In genomic region chr8:109615569-109615968, GRCm38 (mm10) we compare ENCODE assay signal across 25 mouse cellular contexts. TPM values are rescaled to one million over a fixed set of nuclear protein-coding genes. Genes with fewer than 3 reads are reported as not detected.
A peak's percentile ranks its signal among the peaks of the same experiment; 100 is the strongest.
DNase-seq lines count a peak whose midpoint lies in the region; ATAC-seq and TF ChIP-seq lines count a peak whose summit lies in the region.
"Had no signal": no experiment of that assay in that cellular context is flagged by ENCODE, and none has a peak within 500 bp of the region (broad histone marks: within the 10 kb centered on the region; RNA-seq: fewer than 3 reads in every experiment).

No protein-coding gene starts in this region.

- TF ChIP-seq POLR2A in testis, adult 2 months (IDR thresholded peaks at IDR 0.05; ENCODE audit: control insufficient read depth, low read depth, low read length) = no peak
- TF ChIP-seq POLR2A in CH12.LX (IDR thresholded peaks at IDR 0.05; ENCODE audit: low read depth, low read length) = no peak
- TF ChIP-seq POLR2A in MEL (IDR thresholded peaks at IDR 0.05; ENCODE audit: control insufficient read depth in 1 of 2, insufficient read depth in 1 of 2, low read depth in 1 of 2, low read length in 2 of 2, poor library complexity in 1 of 2) = no peak

- WGBS in kidney, embryonic 16.5 days = 89% methylated on average over 3 of the region's 3 CpGs

- no peak for TF ChIP-seq RAD21 in CH12.LX (IDR thresholded peaks at IDR 0.05; ENCODE audit: low read depth, low read length)
- no peak for TF ChIP-seq RAD21 in MEL (IDR thresholded peaks at IDR 0.05; ENCODE audit: low read depth, low read length)

- TF ChIP-seq EP300 in CH12.LX (IDR thresholded peaks at IDR 0.05; ENCODE audit: low read length) = no peak
- TF ChIP-seq EP300 in MEL (IDR thresholded peaks at IDR 0.05; ENCODE audit: low read depth in 1 of 2, low read length in 2 of 2) = peak; percentile 56 to 61; a peak in 3 of 4 replicates

- peak overlapping the region; percentile 80 for H3K4me3 ChIP-seq in testis, adult 2 months (ENCODE audit: control insufficient read depth, low read depth, low read length)
- peak overlapping the region in 2 of 3 experiments; percentile 65 to 69 for H3K4me3 ChIP-seq in CH12.LX (replicated peaks in 1 of 3; ENCODE audit: low read depth in 2 of 3, low read length in 2 of 3, poor library complexity in 1 of 3)
- H3K4me3 ChIP-seq in G1E (ENCODE audit: low read depth, low read length) = peak overlapping the region; percentile 70; the same call in 1 of the 2 replicates
- peak overlapping the region in 1 of 2 experiments; percentile 56; a peak in 2 of 4 replicates for H3K4me3 ChIP-seq in MEL (ENCODE audit: control insufficient read depth in 1 of 2, insufficient read depth in 1 of 2, low read depth in 2 of 2, low read length in 2 of 2)
- H3K4me3 ChIP-seq in kidney, embryonic 16.5 days (ENCODE audit: low read length) = no peak overlapping the region

- no peak for DNase-seq in testis, postnatal 10 days (ENCODE audit: low spot score)
- no peak for DNase-seq in CH12.LX (ENCODE audit: extremely low read depth)
- DNase-seq in G1E (ENCODE audit: low spot score) = no peak
- DNase-seq in MEL (ENCODE audit: low read depth, low spot score) = no peak
- DNase-seq in frontal cortex, postnatal 25 days (ENCODE audit: low spot score in 2 of 2) = no peak
- no peak for DNase-seq in layer of hippocampus, adult 11-12 months (ENCODE audit: low spot score)
- DNase-seq: adrenal gland, adult 2 months; adrenal gland, adult 8-10 months; adrenal gland, postnatal 10 days; adrenal gland, postnatal 14 days; adrenal gland, postnatal 25 days; adrenal gland, postnatal 36 days; B cell, adult 2 months; cerebellum, adult 11 months; cerebellum, adult 11-12 months; cerebellum, adult 18-20 months; cerebellum, adult 2 months; cerebellum, adult 8-10 months had no signal

- ATAC-seq in G1E (ENCODE audit: extremely low read depth, insufficient number of reproducible peaks, low FRiP score, poor library complexity, severe bottlenecking) = no peak
- ATAC-seq in kidney, embryonic 16.5 days (ENCODE audit: low FRiP score, low TSS enrichment) = no peak
- ATAC-seq: activated CD4-positive, CD25-positive, alpha-beta regulatory T cell, adult 4 months; Patski had no signal

- TF ChIP-seq CTCF in testis, adult 2 months (IDR thresholded peaks at IDR 0.05; ENCODE audit: control insufficient read depth, insufficient read depth, insufficient replicate concordance, low read depth, low read length) = no peak
- TF ChIP-seq CTCF in CH12.LX (conservative IDR thresholded peaks at IDR 0.05 in 1 of 2, IDR thresholded peaks at IDR 0.05 in 1 of 2; ENCODE audit: low read depth in 2 of 2, low read length in 2 of 2) (no peak), G1E (IDR thresholded peaks at IDR 0.05; ENCODE audit: low read depth, low read length) (no peak), MEL (IDR thresholded peaks at IDR 0.05 in 2 of 3, conservative IDR thresholded peaks at IDR 0.05 in 1 of 3; ENCODE audit: control insufficient read depth in 1 of 3, insufficient read depth in 1 of 3, low read depth in 2 of 3, low read length in 3 of 3, poor library complexity in 1 of 3, severe bottlenecking in 1 of 3) (no peak)

- in situ Hi-C loops in CH12.LX (cut with MboI; ENCODE audit: low pct_ligation_motif_present, low pct_unique_long_range_greater_than_20kb, low sequenced_read_pairs) = loop anchor here (10.0 kb wide), 1 partner anchor 69 kb away; no protein-coding TSS in a partner anchor

- H3K27ac ChIP-seq in testis, adult 2 months (ENCODE audit: control insufficient read depth, insufficient read depth, low read depth, low read length) = no peak overlapping the region
- no peak overlapping the region for H3K27ac ChIP-seq in CH12.LX (ENCODE audit: insufficient read depth, low read depth)
- peak overlapping the region; percentile 76 for H3K27ac ChIP-seq in MEL (ENCODE audit: control insufficient read depth, low read depth, low read length)
- H3K27ac ChIP-seq in kidney, embryonic 16.5 days (ENCODE audit: low read length) = no peak overlapping the region

- no peaks in the 10 kb centered on the region for H3K36me3 ChIP-seq in testis, adult 2 months (ENCODE audit: control insufficient read depth, insufficient read depth, low read length)
- H3K36me3 ChIP-seq in CH12.LX (replicated peaks in 1 of 2; ENCODE audit: control insufficient read depth in 1 of 2, insufficient read depth in 1 of 2, low read length in 1 of 2) = peaks cover 21 to 47% of the 10 kb centered on the region in 2 experiments
- H3K36me3 ChIP-seq in G1E (replicated peaks) = peaks cover 59% of the 10 kb centered on the region
- H3K36me3 ChIP-seq in MEL (ENCODE audit: control insufficient read depth in 1 of 2, insufficient read depth in 2 of 2, low read length in 2 of 2) = peaks cover 0 to 8% of the 10 kb centered on the region in 2 experiments; a peak in 2 of 4 replicates
- no peaks in the 10 kb centered on the region for H3K36me3 ChIP-seq in kidney, embryonic 16.5 days (ENCODE audit: insufficient read depth, low read length)

- H3K4me1 ChIP-seq in testis, adult 2 months (ENCODE audit: control insufficient read depth, insufficient read depth, low read length) = no peaks in the 10 kb centered on the region
- H3K4me1 ChIP-seq in CH12.LX (ENCODE audit: control insufficient read depth in 1 of 2, insufficient read depth in 2 of 2) (peaks cover 2 to 18% of the 10 kb centered on the region in 2 experiments; a peak in 2 of 4 replicates), G1E (ENCODE audit: insufficient read depth, low read depth, low read length) (peaks cover 33% of the 10 kb centered on the region), MEL (ENCODE audit: control insufficient read depth in 1 of 2, insufficient read depth in 2 of 2, low read length in 2 of 2) (peaks cover 7 to 15% of the 10 kb centered on the region in 2 experiments)
- H3K4me1 ChIP-seq in kidney, embryonic 16.5 days (ENCODE audit: insufficient read depth, low read length) = no peaks in the 10 kb centered on the region

- peak overlapping the region; percentile 39 for H3K4me2 ChIP-seq in CH12.LX (ENCODE audit: insufficient read depth, low read depth, poor library complexity, severe bottlenecking)
- no peak overlapping the region for H3K4me2 ChIP-seq in kidney, embryonic 16.5 days (replicated peaks; ENCODE audit: low read depth, low read length)

- H3K9ac ChIP-seq in CH12.LX (ENCODE audit: insufficient read depth, low read depth) (no peak overlapping the region), MEL (ENCODE audit: control insufficient read depth, low read depth, low read length, poor library complexity, severe bottlenecking) (peak overlapping the region; percentile 68)
- H3K9ac ChIP-seq in kidney, embryonic 16.5 days (replicated peaks; ENCODE audit: low read length) = no peak overlapping the region

- peaks cover 13% of the 10 kb centered on the region for H3K9me3 ChIP-seq in CH12.LX (replicated peaks; ENCODE audit: low read length)
- H3K9me3 ChIP-seq in G1E (replicated peaks) = peaks cover 19% of the 10 kb centered on the region
- H3K9me3 ChIP-seq in MEL (replicated peaks; ENCODE audit: insufficient read depth, low read length) = no peaks in the 10 kb centered on the region
- no peaks in the 10 kb centered on the region for H3K9me3 ChIP-seq in kidney, embryonic 16.5 days (ENCODE audit: low read length)

- H3K79me2 ChIP-seq in CH12.LX (replicated peaks; ENCODE audit: control insufficient read depth, extremely low read depth, insufficient read depth, poor library complexity, severe bottlenecking) = no peaks in the 10 kb centered on the region; the same call in 1 of the 2 replicates
- peaks cover 1% of the 10 kb centered on the region; the same call in 1 of the 2 replicates for H3K79me2 ChIP-seq in MEL (ENCODE audit: control insufficient read depth, insufficient read depth, low read length, poor library complexity)

- dilution Hi-C loops in CH12.LX (cut with MboI; ENCODE audit: extremely low pct_ligation_motif_present, extremely low pct_unique_long_range_greater_than_20kb, low sequenced_read_pairs) = no loop called here

- H3K27me3 ChIP-seq in testis, adult 2 months (ENCODE audit: control insufficient read depth, insufficient read depth, low read length) = no peaks in the 10 kb centered on the region
- H3K27me3 ChIP-seq in CH12.LX (replicated peaks) (no peaks in the 10 kb centered on the region), G1E (ENCODE audit: insufficient read depth, low read length) (no peaks in the 10 kb centered on the region), MEL (ENCODE audit: control insufficient read depth in 1 of 2, insufficient read depth in 2 of 2, low read length in 2 of 2) (no peaks in the 10 kb centered on the region)
- H3K27me3 ChIP-seq in kidney, embryonic 16.5 days (ENCODE audit: insufficient read depth, low read length) = no peaks in the 10 kb centered on the region

RNA-seq across cellular contexts. Expression of gene Pkd1l3, which starts 1.3 kb away (rescaled TPM):
- polyA plus RNA-seq in testis, adult 2 months (2012; rRNA removed) = 35.9 and 41.3 TPM in 2 replicates
- 5.8 and 6.0 TPM in 2 replicates for total RNA-seq in CH12.LX (2012; rRNA removed)
- total RNA-seq in CH12.LX (2014; rRNA removed) = 3.1 and 3.5 TPM in 2 replicates
- 9.6 and 10.0 TPM in 2 replicates for polyA plus RNA-seq in CH12.LX (2012; ENCODE audit: insufficient read length, low read depth)
- total RNA-seq in G1E (2014; fragmentation: Nextera tagmentation) = 23.9 and 30.0 TPM in 2 replicates
- 7.0 and 11.2 TPM in 2 replicates for total RNA-seq in G1E (2017)
- 2.2 and 3.5 TPM in 2 replicates for polyA plus RNA-seq in G1E (2012)
- 2.6 and 3.4 TPM in 2 replicates for total RNA-seq in MEL (2012; rRNA removed)
- polyA plus RNA-seq in MEL (2012; ENCODE audit: insufficient read depth in 1 of 2, insufficient read length in 2 of 2, low read depth in 1 of 2, low replicate concordance in 2 of 2, missing spikeins in 1 of 2) = 1 to 10 TPM in 1 of 2 experiments, not detected in 1; 7.4 TPM
- polyA plus RNA-seq in kidney, embryonic 16.5 days (2015; fragmentation: Nextera tagmentation; extraction: Ambion mirVana) = 0.05 and 0.10 TPM in 2 replicates
- polyA plus RNA-seq: C2C12 had no signal

RNA-seq across cellular contexts. Expression of gene Dhodh, which starts 7.1 kb away (rescaled TPM):
- polyA plus RNA-seq in testis, adult 2 months (2012; rRNA removed) = 5.6 and 6.4 TPM in 2 replicates
- 41.8 and 43.6 TPM in 2 replicates for total RNA-seq in CH12.LX (2012; rRNA removed)
- 38.5 and 40.4 TPM in 2 replicates for total RNA-seq in CH12.LX (2014; rRNA removed)
- 37.8 and 43.8 TPM in 2 replicates for polyA plus RNA-seq in CH12.LX (2012; ENCODE audit: insufficient read length, low read depth)
- total RNA-seq in G1E (2014; fragmentation: Nextera tagmentation) = 22.6 and 24.6 TPM in 2 replicates
- total RNA-seq in G1E (2017) = 23.7 and 29.4 TPM in 2 replicates
- 110 and 117 TPM in 2 replicates for polyA plus RNA-seq in G1E (2012)
- total RNA-seq in MEL (2012; rRNA removed) = 27.7 and 28.3 TPM in 2 replicates
- 10 to 100 TPM in 1 of 2 experiments, not detected in 1; 52.5 TPM for polyA plus RNA-seq in MEL (2012; ENCODE audit: insufficient read depth in 1 of 2, insufficient read length in 2 of 2, low read depth in 1 of 2, low replicate concordance in 2 of 2, missing spikeins in 1 of 2)
- polyA plus RNA-seq in kidney, embryonic 16.5 days (2015; fragmentation: Nextera tagmentation; extraction: Ambion mirVana) = 52.8 and 54.6 TPM in 2 replicates

RNA-seq across cellular contexts. Expression of gene Hp, which starts 36.6 kb away (rescaled TPM):
- 4.6 and 11.0 TPM in 2 replicates for polyA plus RNA-seq in testis, adult 2 months (2012; rRNA removed)
- total RNA-seq in CH12.LX (2012; rRNA removed) (not detected in 2 replicates), CH12.LX (2014; rRNA removed) (not detected in 2 replicates), G1E (2014; fragmentation: Nextera tagmentation) (not detected in 2 replicates), G1E (2017) (not detected in 2 replicates), MEL (2012; rRNA removed) (0.19 TPM in 1 of 2 replicates, not detected in the other)
- polyA plus RNA-seq in CH12.LX (2012; ENCODE audit: insufficient read length, low read depth) (not detected in 2 replicates), G1E (2012) (0.24 and 0.28 TPM in 2 replicates), MEL (2012; ENCODE audit: insufficient read depth in 1 of 2, insufficient read length in 2 of 2, low read depth in 1 of 2, low replicate concordance in 2 of 2, missing spikeins in 1 of 2) (under 1 TPM in 1 of 2 experiments, not detected in 1; 0.08 TPM)
- 4.9 and 8.2 TPM in 2 replicates for polyA plus RNA-seq in kidney, embryonic 16.5 days (2015; fragmentation: Nextera tagmentation; extraction: Ambion mirVana)
- total RNA-seq: ES-E14 had no signal
- polyA plus RNA-seq: activated CD4-positive, CD25-positive, alpha-beta regulatory T cell, adult 4 months; C2C12; CD4-positive, CD25-positive, alpha-beta regulatory T cell, adult 4 months had no signal

RNA-seq across cellular contexts. Expression of gene Txnl4b, which starts 49.9 kb away (rescaled TPM):
- polyA plus RNA-seq in testis, adult 2 months (2012; rRNA removed) = 36.0 and 41.4 TPM in 2 replicates
- total RNA-seq in CH12.LX (2012; rRNA removed) = 13.4 and 13.5 TPM in 2 replicates
- total RNA-seq in CH12.LX (2014; rRNA removed) = 17.0 and 17.8 TPM in 2 replicates
- 12.4 and 13.6 TPM in 2 replicates for polyA plus RNA-seq in CH12.LX (2012; ENCODE audit: insufficient read length, low read depth)
- total RNA-seq in G1E (2014; fragmentation: Nextera tagmentation) = 9.6 and 10.5 TPM in 2 replicates
- total RNA-seq in G1E (2017) = 20.3 TPM in 2 replicates
- 6.1 and 8.1 TPM in 2 replicates for polyA plus RNA-seq in G1E (2012)
- 7.7 and 8.4 TPM in 2 replicates for total RNA-seq in MEL (2012; rRNA removed)
- polyA plus RNA-seq in MEL (2012; ENCODE audit: insufficient read depth in 1 of 2, insufficient read length in 2 of 2, low read depth in 1 of 2, low replicate concordance in 2 of 2, missing spikeins in 1 of 2) = 1 to 10 TPM in 1 of 2 experiments, not detected in 1; 9.5 TPM
- polyA plus RNA-seq in kidney, embryonic 16.5 days (2015; fragmentation: Nextera tagmentation; extraction: Ambion mirVana) = 28.9 and 29.4 TPM in 2 replicates

RNA-seq across cellular contexts. Expression of gene Dhx38, which starts 49.9 kb away (rescaled TPM):
- 20.3 and 20.7 TPM in 2 replicates for polyA plus RNA-seq in testis, adult 2 months (2012; rRNA removed)
- total RNA-seq in CH12.LX (2012; rRNA removed) (41.7 and 49.1 TPM in 2 replicates), CH12.LX (2014; rRNA removed) (19.7 and 20.8 TPM in 2 replicates), G1E (2014; fragmentation: Nextera tagmentation) (16.3 and 22.9 TPM in 2 replicates), G1E (2017) (36.1 and 37.5 TPM in 2 replicates), MEL (2012; rRNA removed) (50.6 and 54.6 TPM in 2 replicates)
- polyA plus RNA-seq in CH12.LX (2012; ENCODE audit: insufficient read length, low read depth) (51.0 and 56.0 TPM in 2 replicates), G1E (2012) (26.8 and 34.1 TPM in 2 replicates), MEL (2012; ENCODE audit: insufficient read depth in 1 of 2, insufficient read length in 2 of 2, low read depth in 1 of 2, low replicate concordance in 2 of 2, missing spikeins in 1 of 2) (10 to 100 TPM; 43.3 to 72.1 TPM)
- 27.4 and 31.3 TPM in 2 replicates for polyA plus RNA-seq in kidney, embryonic 16.5 days (2015; fragmentation: Nextera tagmentation; extraction: Ambion mirVana)
